Mouse (Mus musculus) liver, embryonic 14.5 days (tissue): ENCODE results near the gene Triobp. TPM values are rescaled to one million over a fixed set of nuclear protein-coding genes. Genes with fewer than 3 reads are reported as not detected.

ENCODE experiments used
- ATAC-seq: fragments of 200-750 bp; cut with Nextera tagmentation; 2 replicates; pipeline ENCODE4 v1.8.0; 2017; ENCODE audit warnings: moderate number of reproducible peaks, mild to moderate bottlenecking, moderate library complexity; ENCODE audit not compliant: insufficient read depth
- DNase-seq, 3 experiments: peaks; one replicate each; pipeline ENCODE4 v3.0.0-alpha.2; 2012 to 2013; ENCODE audit warnings: low read depth in 3 of 3, low spot score in 3 of 3
- H3K27ac ChIP-seq: fragments of 300-500 bp; sonication (generic); 2 replicates; pipeline ENCODE4 v1.5.1; 2014; ENCODE audit warnings: moderate library complexity, mild to moderate bottlenecking, control low read depth, inconsistent platforms
- H3K27me3 ChIP-seq: fragments of 300-500 bp; sonication (generic); 2 replicates; pipeline ENCODE4 v1.6.1; 2014; ENCODE audit warnings: mild to moderate bottlenecking, low read length, moderate library complexity; ENCODE audit not compliant: control insufficient read depth, insufficient read depth
- H3K36me3 ChIP-seq: fragments of 300-500 bp; sonication (generic); replicated peaks from 2 replicates; pipeline ENCODE4 v1.6.1; 2014; ENCODE audit warnings: low read depth; ENCODE audit not compliant: control insufficient read depth, insufficient read depth
- H3K4me1 ChIP-seq, 2 experiments: fragments of 200-500 bp in 1 of 2; fragments of 300-500 bp in 1 of 2; sonication (generic) in 1 of 2; replicated peaks; 2 replicates each; pipeline ENCODE4 v1.6.1; 2012 to 2014; ENCODE audit warnings: antibody characterized with exemption in 1 of 2, inconsistent platforms in 1 of 2, low read length in 1 of 2; ENCODE audit not compliant: control insufficient read depth in 2 of 2, insufficient read depth in 2 of 2
- H3K4me2 ChIP-seq: fragments of 300-500 bp; sonication (generic); 2 replicates; pipeline ENCODE4 v1.6.1; 2014; ENCODE audit warnings: low read depth, mild to moderate bottlenecking, control low read depth, moderate library complexity
- H3K4me3 ChIP-seq, 2 experiments: fragments of 200-500 bp in 1 of 2; fragments of 300-500 bp in 1 of 2; sonication (generic) in 1 of 2; 2 replicates each; pipeline ENCODE4 v1.5.1; 2012 to 2014; ENCODE audit warnings: low read depth in 2 of 2, low read length in 2 of 2, mild to moderate bottlenecking in 2 of 2, control low read depth in 1 of 2, inconsistent platforms in 1 of 2, moderate library complexity in 1 of 2; ENCODE audit not compliant: insufficient read depth in 1 of 2
- H3K9ac ChIP-seq: fragments of 300-500 bp; sonication (generic); replicated peaks from 2 replicates; pipeline ENCODE4 v1.6.1; 2014; ENCODE audit warnings: mild to moderate bottlenecking, control low read depth, moderate library complexity
- H3K9me3 ChIP-seq: fragments of 300-500 bp; sonication (generic); 2 replicates; pipeline ENCODE4 v1.6.1; 2016; ENCODE audit warnings: low read length, mixed read lengths; ENCODE audit not compliant: control insufficient read depth
- CTCF ChIP-seq: IDR thresholded peaks from 2 replicates; pipeline ENCODE4 v1.5.1; 2016; ENCODE audit warnings: antibody characterized with exemption, low read depth, control low read depth
- EP300 ChIP-seq: IDR thresholded peaks from 2 replicates; pipeline ENCODE4 v1.6.1; 2016; ENCODE audit warnings: antibody characterized with exemption, low read depth
- WGBS: fragments of 180-500 bp; shearing (Covaris S2); extraction: QIAGEN DNeasy Blood & Tissue Kit; methylation state at CpG from one replicate; pipeline ENCODE4 v1.1.7; 2014; ENCODE audit not compliant: insufficient replicate concordance; 5-methylcytosine and 5-hydroxymethylcytosine counted together
- polyA plus RNA-seq, 2 experiments: library from polyadenylated mRNA; depleted of rRNA in 1 of 2; stranded (reverse) in 1 of 2; unstranded in 1 of 2; fragments of >200 nt; fragmentation: Nextera tagmentation in 1 of 2; extraction: Ambion mirVana in 1 of 2; gene quantifications; 2 replicates each; pipeline versions ENCODE4 v1.2.1 to v1.2.3; 2012 to 2014

Gene Triobp
- polyA plus RNA-seq, 2 experiments, result 12.3 to 17.0 TPM

DNA sequence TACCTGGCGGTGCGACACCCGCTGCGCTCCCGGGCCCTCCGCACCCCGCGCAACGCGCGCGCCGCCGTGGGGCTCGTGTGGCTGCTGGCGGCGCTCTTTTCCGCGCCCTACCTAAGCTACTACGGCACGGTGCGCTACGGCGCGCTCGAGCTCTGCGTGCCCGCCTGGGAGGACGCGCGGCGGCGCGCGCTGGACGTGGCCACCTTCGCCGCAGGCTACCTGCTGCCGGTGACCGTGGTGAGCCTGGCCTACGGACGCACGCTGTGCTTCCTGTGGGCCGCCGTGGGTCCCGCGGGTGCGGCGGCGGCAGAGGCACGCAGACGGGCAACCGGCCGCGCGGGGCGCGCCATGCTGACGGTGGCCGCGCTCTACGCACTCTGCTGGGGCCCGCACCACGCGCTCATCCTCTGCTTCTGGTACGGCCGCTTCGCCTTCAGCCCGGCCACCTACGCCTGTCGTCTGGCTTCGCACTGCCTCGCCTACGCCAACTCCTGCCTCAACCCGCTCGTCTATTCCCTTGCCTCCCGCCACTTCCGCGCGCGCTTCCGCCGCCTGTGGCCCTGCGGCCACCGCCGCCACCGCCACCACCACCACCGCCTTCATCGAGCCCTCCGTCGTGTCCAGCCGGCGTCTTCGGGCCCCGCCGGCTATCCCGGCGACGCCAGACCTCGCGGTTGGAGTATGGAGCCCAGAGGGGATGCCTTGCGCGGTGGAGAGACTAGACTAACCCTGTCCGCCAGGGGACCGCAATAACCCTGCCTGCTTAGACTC lies 95.4 kb downstream of the Triobp start:
- H3K27me3 ChIP-seq, result peaks cover 28% of the 10 kb centered on the region
- peak overlapping the region; percentile 33 to 50 for H3K4me3 ChIP-seq
- 1% methylated on average over 105 of the region's 105 CpGs for WGBS
- TF ChIP-seq EP300, result no peak
- TF ChIP-seq CTCF, result no peak
- H3K36me3 ChIP-seq, result no peaks in the 10 kb centered on the region
- no peak overlapping the region for H3K27ac ChIP-seq
- peak overlapping the region; percentile 72 for H3K4me2 ChIP-seq
- no peak overlapping the region for H3K9ac ChIP-seq
- peaks cover 6 to 15% of the 10 kb centered on the region in 2 experiments; a peak in 3 of 4 replicates for H3K4me1 ChIP-seq
- no peaks in the 10 kb centered on the region for H3K9me3 ChIP-seq
- DNase-seq (no peak), ATAC-seq (no peak)

DNA sequence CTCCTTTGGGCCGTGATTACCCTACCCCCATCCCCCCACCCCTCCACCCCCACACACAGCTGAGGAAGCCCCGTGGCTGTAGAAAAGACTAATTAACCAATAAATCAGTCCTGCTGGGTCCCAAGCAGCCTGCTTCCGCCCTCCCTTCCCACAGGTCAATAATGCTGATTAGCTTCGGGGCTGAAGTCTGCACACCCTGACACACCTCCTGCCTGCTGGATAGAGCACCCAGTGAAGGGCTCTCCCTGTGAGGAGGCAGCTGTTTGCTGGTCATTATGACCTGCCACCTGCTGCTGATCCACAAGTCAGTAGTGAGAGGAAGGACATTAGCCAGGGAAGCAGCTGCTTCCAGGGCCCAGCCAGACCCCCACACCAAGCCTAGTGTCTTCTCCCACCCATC lies 97.3 kb downstream of the Triobp start:
- Histone ChIP-seq H3K4me2 (no peak overlapping the region), H3K9me3 (no peaks in the 10 kb centered on the region)

DNA sequence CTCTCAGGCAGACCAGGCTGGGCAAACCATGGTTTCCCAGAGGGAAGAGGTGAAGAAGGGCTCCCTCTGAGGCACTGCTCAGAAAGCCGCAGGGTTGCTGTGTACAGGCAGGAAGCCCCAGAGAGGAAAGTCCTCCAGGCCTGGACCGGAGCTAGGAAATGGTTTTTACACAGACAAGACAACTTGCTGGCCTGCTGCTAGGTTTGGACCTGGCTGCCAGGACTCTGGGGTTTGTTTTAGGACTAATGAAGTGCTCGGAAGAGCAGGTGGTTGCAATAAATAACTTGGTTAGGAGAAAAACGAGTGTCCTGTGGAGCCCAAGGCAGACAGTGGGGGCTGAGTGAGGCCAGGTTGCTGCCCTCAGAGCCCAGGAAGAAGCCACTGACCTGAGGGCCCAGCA lies 100.7 kb downstream of the Triobp start:
- Histone ChIP-seq H3K27me3 (peaks cover 7% of the 10 kb centered on the region), H3K4me2 (no peak overlapping the region)
- WGBS, result 57% methylated on average over 4 of the region's 4 CpGs

More for the DNA sequence above, 97.3 kb downstream of the Triobp start:
- H3K4me1 ChIP-seq, result peaks cover 0 to 7% of the 10 kb centered on the region in 2 experiments; a peak in 2 of 4 replicates
- H3K9ac ChIP-seq, result no peak overlapping the region
- no peaks in the 10 kb centered on the region for H3K36me3 ChIP-seq
- ATAC-seq, result no peak
- H3K27ac ChIP-seq, result no peak overlapping the region
- H3K27me3 ChIP-seq, result peaks cover 28% of the 10 kb centered on the region
- no peak overlapping the region for H3K4me3 ChIP-seq
- TF ChIP-seq EP300 (no peak), CTCF (no peak)
- no peak for DNase-seq
- 39% methylated on average over 4 of the region's 4 CpGs for WGBS

DNA sequence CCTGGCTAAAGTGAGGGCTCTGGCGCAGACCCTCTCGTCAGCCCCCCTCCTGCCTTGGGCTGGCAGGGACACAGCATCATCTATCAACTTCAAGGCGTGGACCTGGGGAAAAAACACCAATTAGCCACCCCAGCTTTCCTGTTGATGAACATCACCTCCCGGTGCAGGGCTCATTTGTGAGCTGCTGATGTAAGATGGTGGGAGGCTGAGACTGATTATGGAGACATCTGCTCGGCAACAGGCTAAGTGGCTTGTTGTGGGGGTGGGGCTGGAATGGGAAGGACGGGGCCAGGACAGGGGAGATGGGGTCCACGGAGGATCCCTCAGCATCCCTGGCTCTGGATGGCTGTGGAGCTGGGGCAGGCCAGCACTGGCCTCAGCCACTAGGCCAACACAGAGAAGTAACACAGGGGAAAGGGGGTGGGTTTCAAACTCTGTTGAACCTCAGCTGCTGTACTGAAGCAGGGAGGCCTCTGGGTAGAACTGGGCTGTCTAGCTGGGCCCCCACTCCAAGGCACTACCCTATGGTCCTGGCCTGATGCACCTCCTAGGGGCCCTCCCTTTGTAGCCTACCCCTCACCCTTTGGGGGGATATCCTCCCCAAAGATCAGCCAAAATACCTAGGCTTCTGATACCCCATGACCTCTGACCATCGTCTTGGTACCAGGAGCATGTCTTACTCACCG lies 102.8 kb downstream of the Triobp start:
- Histone ChIP-seq H3K27me3 (no peaks in the 10 kb centered on the region), H3K9ac (no peak overlapping the region), H3K36me3 (peaks cover 25% of the 10 kb centered on the region), H3K27ac (no peak overlapping the region), H3K4me3 (no peak overlapping the region), H3K4me2 (no peak overlapping the region), H3K9me3 (no peaks in the 10 kb centered on the region), H3K4me1 (peaks cover 0 to 9% of the 10 kb centered on the region in 2 experiments; a peak in 2 of 4 replicates)
- WGBS, result 63% methylated on average over 9 of the region's 9 CpGs
- no peak for ATAC-seq
- DNase-seq, result no peak
- TF ChIP-seq CTCF, result no peak
- TF ChIP-seq EP300, result no peak

More for the DNA sequence above, 100.7 kb downstream of the Triobp start:
- H3K4me3 ChIP-seq, result no peak overlapping the region
- ATAC-seq, result no peak
- no peak overlapping the region for H3K27ac ChIP-seq
- no peak for DNase-seq
- no peaks in the 10 kb centered on the region for H3K9me3 ChIP-seq
- no peak overlapping the region for H3K9ac ChIP-seq
- TF ChIP-seq EP300 (no peak), CTCF (no peak)
- H3K4me1 ChIP-seq, result peaks cover 0 to 9% of the 10 kb centered on the region in 2 experiments; a peak in 2 of 4 replicates
- peaks cover 4% of the 10 kb centered on the region for H3K36me3 ChIP-seq

DNA sequence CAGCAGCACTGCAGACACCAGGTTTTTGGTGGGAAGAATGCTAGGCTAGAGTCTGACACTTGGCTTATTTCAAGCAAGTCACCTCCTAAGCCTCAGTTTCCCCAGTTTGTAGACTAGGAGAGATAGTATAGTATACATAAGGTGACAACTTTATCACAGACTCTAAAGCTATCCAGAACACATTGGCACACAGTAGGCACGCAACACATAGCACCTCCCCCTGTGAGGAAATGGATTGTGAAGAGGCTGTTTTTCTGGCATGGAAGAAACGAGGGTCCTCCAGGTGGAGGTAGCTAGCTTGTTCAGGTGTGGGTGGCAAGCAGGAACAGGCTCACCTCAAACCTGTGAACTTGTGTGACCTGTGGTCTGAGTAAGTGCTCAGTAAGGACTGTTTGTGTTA lies 103.4 kb downstream of the Triobp start:
- no peak overlapping the region for H3K9ac ChIP-seq
- H3K4me1 ChIP-seq, result peaks cover 0 to 9% of the 10 kb centered on the region in 2 experiments; a peak in 2 of 4 replicates
- TF ChIP-seq CTCF (no peak), EP300 (no peak)
- no peaks in the 10 kb centered on the region for H3K9me3 ChIP-seq
- DNase-seq (no peak), ATAC-seq (no peak)
- peaks cover 32% of the 10 kb centered on the region for H3K36me3 ChIP-seq
- 66% methylated on average over 2 of the region's 2 CpGs for WGBS
- H3K27ac ChIP-seq, result no peak overlapping the region
- H3K27me3 ChIP-seq, result no peaks in the 10 kb centered on the region
- no peak overlapping the region; the same call in 1 of the 2 replicates for H3K4me2 ChIP-seq
- H3K4me3 ChIP-seq, result no peak overlapping the region
